Comparison of ENCODE assay signal across 8 mouse cellular contexts in the genomic region with DNA sequence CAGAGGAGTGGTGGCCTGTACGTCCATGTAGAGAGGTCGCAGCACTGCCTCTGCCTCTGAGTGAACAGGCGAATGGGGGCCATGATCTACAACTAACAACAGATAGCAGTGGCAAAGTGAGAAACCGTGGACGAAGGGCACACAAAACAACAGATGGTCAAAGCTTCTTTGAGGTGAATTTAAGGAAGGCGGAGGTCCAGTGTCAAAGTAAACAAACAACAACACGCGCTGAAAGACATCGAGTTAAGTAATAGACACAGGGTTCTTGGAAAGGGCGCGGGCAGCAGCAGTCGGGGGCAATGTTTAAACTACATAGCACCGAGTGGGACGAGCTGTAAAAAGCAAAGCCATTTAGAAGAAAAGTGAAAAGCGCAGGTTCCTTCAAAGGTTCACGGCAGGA. TPM values are rescaled to one million over a fixed set of nuclear protein-coding genes. Genes with fewer than 3 reads are reported as not detected.
DNase-seq lines count a peak whose midpoint lies in the region; ATAC-seq lines count a peak whose summit lies in the region.

No protein-coding gene starts in this region.

- H3K9me3 ChIP-seq in kidney, embryonic 16.5 days (ENCODE audit: low read length), result no peaks in the 10 kb centered on the region
- no peaks in the 10 kb centered on the region for H3K9me3 ChIP-seq in hindbrain, embryonic 12.5 days (replicated peaks)

- H3K36me3 ChIP-seq in kidney, embryonic 16.5 days (ENCODE audit: insufficient read depth, low read length), result peaks cover 21% of the 10 kb centered on the region
- H3K36me3 ChIP-seq in hindbrain, embryonic 12.5 days, result peaks cover 24% of the 10 kb centered on the region

- whole genome bisulfite sequencing in kidney, embryonic 16.5 days, result 1% methylated on average over 16 of the region's 16 CpGs
- WGBS in hindbrain, embryonic 12.5 days, result 3% methylated on average over 16 of the region's 16 CpGs

- H3K4me1 ChIP-seq in kidney, embryonic 16.5 days (ENCODE audit: insufficient read depth, low read length), result 0 out of 2 replicates have a peak, but pooled peaks cover 11% of the 10 kb centered on the region
- H3K4me1 ChIP-seq in hindbrain, embryonic 12.5 days, result peaks cover 12% of the 10 kb centered on the region

- no peak for ATAC-seq in kidney, embryonic 16.5 days (ENCODE audit: low FRiP score, low TSS enrichment)
- ATAC-seq in hindbrain, embryonic 12.5 days (ENCODE audit: low FRiP score), result no peak; the same call in 1 of the 2 replicates
- 0 out of 2 replicates have a peak, but pooled peaks have one; percentile 31 for ATAC-seq in megakaryocyte-erythroid progenitor cell, adult 5-6 weeks (replicated peaks; ENCODE audit: low FRiP score, low TSS enrichment, poor library complexity, severe bottlenecking)
- ATAC-seq in cerebellum, adult (ENCODE audit: insufficient number of reproducible peaks, low FRiP score, low TSS enrichment), result no peak

- peak overlapping the region; percentile 77 for H3K4me2 ChIP-seq in kidney, embryonic 16.5 days (replicated peaks; ENCODE audit: low read depth, low read length)
- H3K4me2 ChIP-seq in hindbrain, embryonic 12.5 days (replicated peaks), result peak overlapping the region; percentile 64

- H3K4me3 ChIP-seq in kidney, embryonic 16.5 days (ENCODE audit: low read length), result peak overlapping the region; percentile 87
- H3K4me3 ChIP-seq in hindbrain, embryonic 12.5 days, result peak overlapping the region; percentile 83

- peak overlapping the region; percentile 96 for H3K27ac ChIP-seq in kidney, embryonic 16.5 days (ENCODE audit: low read length)
- peak overlapping the region; percentile 96 for H3K27ac ChIP-seq in hindbrain, embryonic 12.5 days

- no peak for DNase-seq in kidney, postnatal 10 days
- DNase-seq in c-Kit-positive CD71-positive TER-119-positive erythroid progenitor cells, embryonic 14.5 days (ENCODE audit: low spot score), result peak; percentile 41
- DNase-seq in thymus, postnatal 4 days, result no peak
- DNase-seq in right cerebral cortex, postnatal 10 days (ENCODE audit: low spot score in 2 of 2), result no peak

- H3K27me3 ChIP-seq in kidney, embryonic 16.5 days (ENCODE audit: insufficient read depth, low read length), result no peaks in the 10 kb centered on the region
- no peaks in the 10 kb centered on the region for H3K27me3 ChIP-seq in hindbrain, embryonic 12.5 days

- peak overlapping the region; percentile 93 for H3K9ac ChIP-seq in kidney, embryonic 16.5 days (replicated peaks; ENCODE audit: low read length)
- H3K9ac ChIP-seq in hindbrain, embryonic 12.5 days, result peak overlapping the region; percentile 87

RNA-seq across cellular contexts. Expression of a gene that starts 0.5 kb away (rescaled TPM):
- polyA plus RNA-seq in kidney, embryonic 16.5 days (2015; fragmentation: Nextera tagmentation; extraction: Ambion mirVana), result 361 and 371 TPM in 2 replicates
- 363 and 435 TPM in 2 replicates for polyA plus RNA-seq in hindbrain, embryonic 12.5 days (2016; fragmentation: Nextera tagmentation; extraction: Ambion mirVana)
- total RNA-seq in megakaryocyte-erythroid progenitor cell, adult 5-6 weeks (2014; fragmentation: Nextera tagmentation), result 197 and 326 TPM in 2 replicates
- 12.3 and 18.2 TPM in 2 replicates for total RNA-seq in megakaryocyte-erythroid progenitor cell, adult 5-6 weeks (2017)

RNA-seq across cellular contexts. Expression of a gene that starts 0.6 kb away (rescaled TPM):
- polyA plus RNA-seq in kidney, embryonic 16.5 days (2015; fragmentation: Nextera tagmentation; extraction: Ambion mirVana), result 56.1 and 60.1 TPM in 2 replicates
- 29.2 and 29.7 TPM in 2 replicates for polyA plus RNA-seq in hindbrain, embryonic 12.5 days (2016; fragmentation: Nextera tagmentation; extraction: Ambion mirVana)
- 82.6 and 85.5 TPM in 2 replicates for total RNA-seq in megakaryocyte-erythroid progenitor cell, adult 5-6 weeks (2014; fragmentation: Nextera tagmentation)
- 58.6 and 61.5 TPM in 2 replicates for total RNA-seq in megakaryocyte-erythroid progenitor cell, adult 5-6 weeks (2017)

RNA-seq across cellular contexts. Expression of a gene that starts 16.5 kb away (rescaled TPM):
- polyA plus RNA-seq in kidney, embryonic 16.5 days (2015; fragmentation: Nextera tagmentation; extraction: Ambion mirVana), result 22.0 and 26.5 TPM in 2 replicates
- 20.9 and 34.5 TPM in 2 replicates for polyA plus RNA-seq in hindbrain, embryonic 12.5 days (2016; fragmentation: Nextera tagmentation; extraction: Ambion mirVana)
- total RNA-seq in megakaryocyte-erythroid progenitor cell, adult 5-6 weeks (2014; fragmentation: Nextera tagmentation), result 9.2 and 16.3 TPM in 2 replicates
- 30.6 and 54.8 TPM in 2 replicates for total RNA-seq in megakaryocyte-erythroid progenitor cell, adult 5-6 weeks (2017)

RNA-seq across cellular contexts. Expression of a gene that starts 31.6 kb away (rescaled TPM):
- 27.7 and 29.3 TPM in 2 replicates for polyA plus RNA-seq in kidney, embryonic 16.5 days (2015; fragmentation: Nextera tagmentation; extraction: Ambion mirVana)
- 38.9 and 39.9 TPM in 2 replicates for polyA plus RNA-seq in hindbrain, embryonic 12.5 days (2016; fragmentation: Nextera tagmentation; extraction: Ambion mirVana)
- total RNA-seq in megakaryocyte-erythroid progenitor cell, adult 5-6 weeks (2014; fragmentation: Nextera tagmentation), result 57.8 and 58.4 TPM in 2 replicates
- total RNA-seq in megakaryocyte-erythroid progenitor cell, adult 5-6 weeks (2017), result 48.4 and 48.5 TPM in 2 replicates

RNA-seq across cellular contexts. Expression of a gene that starts 31.6 kb away (rescaled TPM):
- 70.6 and 75.8 TPM in 2 replicates for polyA plus RNA-seq in kidney, embryonic 16.5 days (2015; fragmentation: Nextera tagmentation; extraction: Ambion mirVana)
- polyA plus RNA-seq in hindbrain, embryonic 12.5 days (2016; fragmentation: Nextera tagmentation; extraction: Ambion mirVana), result 48.4 and 52.2 TPM in 2 replicates
- total RNA-seq in megakaryocyte-erythroid progenitor cell, adult 5-6 weeks (2014; fragmentation: Nextera tagmentation), result 28.7 and 29.6 TPM in 2 replicates
- total RNA-seq in megakaryocyte-erythroid progenitor cell, adult 5-6 weeks (2017), result 15.0 and 19.9 TPM in 2 replicates
